Mouse (Mus musculus) layer of hippocampus, adult 9-10 months (tissue): ENCODE measurements around the gene Zfp710.
"Not testable (repeated sequence)": the region's sequence is repeated elsewhere in the genome, so short reads cannot be mapped to it uniquely, and the experiment has no call there.

ENCODE experiments used
- DNase-seq: peaks from one replicate; pipeline ENCODE4 v3.0.0; 2022; ENCODE audit warnings: low spot score

Zfp710 gene

GRCm38 (mm10) chr7:80026990-80027635, 2.5 kb downstream of the Zfp710 start:
- DNase-seq, result no peak

GRCm38 (mm10) chr7:80027636-80028417, 3.2 kb downstream of the Zfp710 start:
- DNase-seq, result no peak

GRCm38 (mm10) chr7:80028418-80028720, 3.8 kb downstream of the Zfp710 start:
- DNase-seq, result no peak

- DNase-seq, result no peak
These were observed 5.4 kb downstream of the Zfp710 start for GRCm38 (mm10) chr7:80030009-80030408.

- DNase-seq, result no peak
These were observed 5.9 kb downstream of the Zfp710 start for GRCm38 (mm10) chr7:80030486-80030885.

GRCm38 (mm10) chr7:80030987-80031386, 6.4 kb downstream of the Zfp710 start:
- DNase-seq, result no peak

GRCm38 (mm10) chr7:80031478-80031877, 6.9 kb downstream of the Zfp710 start:
- DNase-seq, result no peak

- DNase-seq, result no peak
These were observed 7.8 kb downstream of the Zfp710 start for GRCm38 (mm10) chr7:80032216-80033052.

- no peak for DNase-seq
These were observed 8.6 kb downstream of the Zfp710 start for GRCm38 (mm10) chr7:80033064-80033717.

GRCm38 (mm10) chr7:80033771-80034170, 9.2 kb downstream of the Zfp710 start:
- no peak for DNase-seq

- DNase-seq, result no peak
These were observed 10.5 kb downstream of the Zfp710 start for GRCm38 (mm10) chr7:80035086-80035485.

GRCm38 (mm10) chr7:80035748-80036147, 11.1 kb downstream of the Zfp710 start:
- no peak for DNase-seq

GRCm38 (mm10) chr7:80039699-80040098, 15.1 kb downstream of the Zfp710 start:
- no peak for DNase-seq

GRCm38 (mm10) chr7:80044170-80044569, 19.6 kb downstream of the Zfp710 start:
- DNase-seq, result no peak

- no peak for DNase-seq
These were observed 22.4 kb downstream of the Zfp710 start for GRCm38 (mm10) chr7:80047041-80047440.

GRCm38 (mm10) chr7:80049746-80050145, 25.1 kb downstream of the Zfp710 start:
- DNase-seq, result no peak

GRCm38 (mm10) chr7:80050382-80050781, 25.8 kb downstream of the Zfp710 start:
- not testable (repeated sequence) for DNase-seq

- no peak for DNase-seq
These were observed 27.2 kb downstream of the Zfp710 start for GRCm38 (mm10) chr7:80051835-80052234.

- DNase-seq, result no peak
These were observed 27.6 kb downstream of the Zfp710 start for GRCm38 (mm10) chr7:80052261-80052660.

GRCm38 (mm10) chr7:80053147-80053546, 28.5 kb downstream of the Zfp710 start:
- no peak for DNase-seq

- no peak for DNase-seq
These were observed 31.2 kb downstream of the Zfp710 start for GRCm38 (mm10) chr7:80055781-80056180.

- DNase-seq, result no peak
These were observed 32.5 kb downstream of the Zfp710 start for GRCm38 (mm10) chr7:80057002-80057691.
